Mouse (Mus musculus): ENCODE results near the gene Syngr2. TPM values are rescaled to one million over a fixed set of nuclear protein-coding genes. Genes with fewer than 3 reads are reported as not detected.

Syngr2 gene
- 15.9 and 17.4 TPM in 2 replicates for polyA plus RNA-seq (2015; fragmentation: Nextera tagmentation; extraction: Ambion mirVana)

DNA sequence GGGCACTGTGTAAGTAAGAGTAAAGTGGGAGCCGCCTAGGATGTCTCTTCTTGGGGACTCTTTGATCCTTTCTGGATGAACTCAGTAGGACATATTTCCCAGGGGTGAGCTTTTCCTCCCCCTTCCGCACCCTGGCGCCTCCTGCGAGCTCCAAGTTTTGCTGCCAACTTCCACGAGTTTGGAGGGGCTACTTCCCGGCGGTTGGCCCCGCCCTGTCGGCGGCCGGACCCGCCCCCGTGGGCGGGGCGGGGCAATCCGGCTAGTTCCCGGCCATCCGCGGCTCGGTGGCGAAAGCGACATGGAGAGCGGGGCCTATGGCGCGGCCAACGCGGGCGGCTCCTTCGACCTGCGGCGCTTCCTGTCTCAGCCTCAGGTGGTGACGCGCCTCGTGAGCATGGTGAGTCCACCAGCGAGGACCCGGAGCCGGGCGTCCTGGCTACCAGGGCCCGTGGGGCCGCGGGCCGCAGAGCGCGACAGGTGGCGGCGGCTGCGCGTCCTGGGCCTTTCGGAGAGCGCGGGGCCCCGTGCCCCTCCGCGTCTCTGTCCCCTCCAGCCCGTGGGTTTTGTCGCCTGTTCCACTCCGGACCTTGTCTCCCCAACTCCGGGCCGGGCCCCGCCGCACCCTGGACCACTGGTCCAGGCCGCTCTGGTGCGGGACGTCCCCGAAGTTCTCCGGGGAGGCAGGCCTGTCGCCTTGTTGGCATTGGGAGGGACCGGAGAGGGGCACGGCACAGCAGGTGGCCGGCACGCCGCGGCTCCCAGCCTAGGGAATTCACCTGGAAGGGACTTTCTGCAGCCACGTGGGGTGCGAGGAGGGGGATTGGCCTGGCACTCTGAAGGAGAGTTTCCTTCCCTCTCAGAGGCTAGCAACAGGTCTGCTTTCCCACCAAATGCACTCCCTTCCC, at the start of gene Syngr2, which contains the start of gene Gm20708:
Gene Syngr2, plus strand, starts transcription at position 262 of the 905 bp plus-strand sequence.
Gene Gm20708, plus strand, starts transcription at position 262 of the 905 bp plus-strand sequence.
- H3K4me1 ChIP-seq: peaks cover 18% of the 10 kb centered on the region
- under 1% methylated on average over 67 of the region's 75 CpGs for WGBS
- peaks cover 14% of the 10 kb centered on the region for H3K27me3 ChIP-seq
- peaks cover 29% of the 10 kb centered on the region for H3K36me3 ChIP-seq (ENCODE audit: poor library complexity, severe bottlenecking)
- peak; percentile 78 for ATAC-seq
- peak within 1 kb of the TSS; percentile 44 for H3K27ac ChIP-seq
- H3K9me3 ChIP-seq (replicated peaks): no peaks in the 10 kb centered on the region
- peak within 1 kb of the TSS; percentile 67 for H3K4me3 ChIP-seq
- peak within 1 kb of the TSS; percentile 74 for H3K9ac ChIP-seq
- peak within 1 kb of the TSS; percentile 99 for H3K4me2 ChIP-seq

DNA sequence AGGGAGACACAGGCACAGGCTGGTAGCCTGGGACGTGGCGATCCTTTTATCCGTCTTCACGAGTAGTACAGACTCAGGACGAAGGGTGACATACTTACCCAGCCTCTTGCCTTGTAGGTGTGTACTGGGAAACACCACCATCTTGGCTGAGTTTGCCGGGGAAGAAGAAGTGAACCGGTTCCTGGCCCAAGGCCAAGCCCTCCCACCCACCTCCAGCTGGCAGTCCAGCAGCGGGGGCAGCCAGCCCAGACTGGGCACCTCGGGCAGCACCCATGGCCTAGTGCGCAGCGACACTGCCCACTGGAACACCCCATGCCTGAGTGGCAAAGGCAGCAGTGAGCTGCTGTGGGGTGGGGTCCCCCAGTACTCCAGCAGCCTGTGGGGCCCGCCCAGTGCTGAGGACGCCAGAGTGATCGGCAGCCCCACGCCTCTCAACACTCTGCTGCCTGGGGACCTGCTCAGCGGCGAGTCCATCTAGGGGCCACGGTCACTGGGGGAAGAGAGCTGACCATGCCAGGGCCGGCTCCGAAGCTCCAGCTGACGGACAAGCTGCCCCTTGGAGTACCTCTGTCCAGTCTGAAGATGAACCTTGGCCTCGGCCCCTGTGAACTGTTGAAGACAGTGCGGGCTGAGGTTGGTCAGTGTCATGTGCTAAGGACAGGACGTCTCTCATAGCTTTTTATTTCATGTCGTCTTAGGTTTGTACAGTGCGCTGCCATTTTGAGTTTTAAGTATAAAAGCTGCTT, 48.9 kb upstream of the Syngr2 start:
- Histone ChIP-seq H3K4me1 (no peaks in the 10 kb centered on the region), H3K9me3 (replicated peaks) (no peaks in the 10 kb centered on the region), H3K4me2 (no peak overlapping the region), H3K4me3 (no peak overlapping the region), H3K27ac (peak overlapping the region; percentile 31; the same call in 1 of the 2 replicates), H3K9ac (no peak overlapping the region), H3K36me3 (ENCODE audit: poor library complexity, severe bottlenecking) (peaks cover 97% of the 10 kb centered on the region), H3K27me3 (no peaks in the 10 kb centered on the region)
- WGBS: 90% methylated on average over 26 of the region's 26 CpGs
- ATAC-seq: no peak

DNA sequence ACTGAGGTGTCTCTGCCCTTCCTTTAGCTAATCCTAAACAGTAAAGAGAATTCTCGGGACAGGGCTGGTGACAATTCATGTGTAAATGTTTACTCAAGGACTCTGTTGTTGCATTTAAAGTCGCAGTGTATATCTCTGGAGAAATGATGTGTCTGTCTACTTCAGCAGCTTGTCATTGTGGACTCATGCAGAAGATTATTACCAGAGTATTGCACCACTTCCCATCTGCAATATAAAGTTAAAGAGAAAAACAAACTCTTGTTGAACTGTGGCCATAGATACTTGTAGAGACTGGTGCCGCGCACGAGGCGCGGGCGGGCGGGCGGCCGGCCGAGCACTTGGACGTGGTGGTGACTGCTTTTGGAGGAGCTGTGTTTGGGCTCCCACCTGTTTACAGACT, 47.7 kb upstream of the Syngr2 start:
- no peaks in the 10 kb centered on the region for H3K27me3 ChIP-seq
- no peak overlapping the region for H3K4me3 ChIP-seq
- ATAC-seq: no peak
- no peaks in the 10 kb centered on the region for H3K4me1 ChIP-seq
- H3K9ac ChIP-seq: no peak overlapping the region
- H3K9me3 ChIP-seq (replicated peaks): no peaks in the 10 kb centered on the region
- H3K4me2 ChIP-seq: no peak overlapping the region
- 90% methylated on average over 13 of the region's 13 CpGs for WGBS
- peaks cover 97% of the 10 kb centered on the region for H3K36me3 ChIP-seq (ENCODE audit: poor library complexity, severe bottlenecking)
- no peak overlapping the region for H3K27ac ChIP-seq

GRCm38 (mm10) chr11:117762246-117762645, 47.2 kb upstream of the Syngr2 start:
- Histone ChIP-seq H3K27ac (no peak overlapping the region), H3K9ac (no peak overlapping the region), H3K4me3 (no peak overlapping the region), H3K4me2 (no peak overlapping the region), H3K27me3 (no peaks in the 10 kb centered on the region), H3K9me3 (replicated peaks) (no peaks in the 10 kb centered on the region), H3K36me3 (ENCODE audit: poor library complexity, severe bottlenecking) (peaks cover 94% of the 10 kb centered on the region), H3K4me1 (no peaks in the 10 kb centered on the region)
- WGBS: 92% methylated on average over 12 of the region's 12 CpGs
- no peak for ATAC-seq

DNA sequence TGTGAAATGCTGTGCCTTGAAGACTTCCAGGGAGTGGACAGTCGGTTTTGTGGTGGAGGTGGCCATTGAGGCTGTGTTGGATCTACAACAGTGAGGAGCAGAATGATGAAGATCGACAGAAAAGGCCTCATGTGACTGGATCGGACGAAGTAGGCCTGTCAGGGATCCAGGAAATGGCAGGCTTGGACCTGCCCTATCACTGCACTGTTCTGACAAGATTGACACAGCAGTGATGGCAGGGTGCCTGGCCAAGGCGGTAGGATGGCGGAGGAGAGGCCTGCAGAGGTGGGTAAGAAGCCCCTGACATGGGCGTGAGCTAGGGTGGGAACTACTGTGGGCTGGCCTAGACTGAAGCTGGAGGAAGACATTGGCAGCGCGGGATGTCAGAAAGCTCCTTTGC, 45.1 kb upstream of the Syngr2 start:
- H3K9ac ChIP-seq: no peak overlapping the region
- peaks cover 73% of the 10 kb centered on the region for H3K36me3 ChIP-seq (ENCODE audit: poor library complexity, severe bottlenecking)
- no peaks in the 10 kb centered on the region for H3K9me3 ChIP-seq (replicated peaks)
- no peak overlapping the region for H3K27ac ChIP-seq
- H3K27me3 ChIP-seq: no peaks in the 10 kb centered on the region
- H3K4me2 ChIP-seq: no peak overlapping the region
- no peak overlapping the region for H3K4me3 ChIP-seq
- H3K4me1 ChIP-seq: peaks cover 5% of the 10 kb centered on the region
- WGBS: 91% methylated on average over 9 of the region's 9 CpGs
- ATAC-seq: no peak

DNA sequence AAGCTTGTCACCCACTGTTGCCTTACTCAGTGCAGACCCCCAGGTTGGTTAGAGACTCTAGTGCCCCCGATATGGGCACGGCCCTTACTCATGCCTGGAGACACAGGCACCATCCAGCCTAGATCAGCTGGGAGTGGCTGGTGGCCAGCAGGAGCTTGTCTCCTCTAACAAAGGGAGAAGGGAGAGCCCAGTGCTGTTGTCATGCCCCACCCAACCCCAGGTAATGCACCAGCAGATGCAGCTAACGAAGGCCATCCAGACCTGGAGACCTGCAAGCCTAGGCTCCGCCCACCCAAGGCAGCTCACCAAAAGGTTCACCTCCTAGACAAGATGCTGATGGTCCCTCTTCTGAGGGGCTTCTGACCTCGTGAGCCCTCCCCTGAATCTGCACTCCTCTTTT, 44.1 kb upstream of the Syngr2 start:
- Histone ChIP-seq H3K27ac (no peak overlapping the region), H3K9ac (no peak overlapping the region), H3K27me3 (no peaks in the 10 kb centered on the region), H3K36me3 (ENCODE audit: poor library complexity, severe bottlenecking) (peaks cover 62% of the 10 kb centered on the region), H3K4me3 (no peak overlapping the region), H3K4me1 (peaks cover 15% of the 10 kb centered on the region), H3K9me3 (replicated peaks) (no peaks in the 10 kb centered on the region), H3K4me2 (no peak overlapping the region)
- 91% methylated on average over 5 of the region's 5 CpGs for WGBS
- no peak for ATAC-seq

DNA sequence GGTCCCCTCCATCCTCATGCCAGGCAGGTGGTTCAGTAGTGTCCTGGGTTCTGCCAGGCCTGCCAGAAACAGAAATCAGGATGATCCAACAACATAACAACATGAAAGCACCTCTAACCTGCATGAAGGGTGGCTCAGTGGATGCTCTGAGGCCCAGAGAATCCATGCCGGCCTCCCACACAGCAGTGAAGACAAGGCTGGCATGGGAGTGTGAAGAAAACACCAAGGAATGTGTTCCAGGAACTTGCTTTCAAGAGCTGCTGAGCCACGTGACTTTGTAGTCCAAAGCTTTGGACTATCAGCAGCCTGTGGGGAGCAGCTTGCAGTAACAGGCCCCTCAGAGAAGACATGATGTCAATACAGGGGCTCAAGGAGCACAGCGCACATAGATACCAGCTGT, 43.2 kb upstream of the Syngr2 start:
- Histone ChIP-seq H3K9me3 (replicated peaks) (no peaks in the 10 kb centered on the region), H3K9ac (no peak overlapping the region), H3K36me3 (ENCODE audit: poor library complexity, severe bottlenecking) (peaks cover 53% of the 10 kb centered on the region), H3K27ac (no peak overlapping the region; the same call in 1 of the 2 replicates), H3K4me1 (peaks cover 16% of the 10 kb centered on the region), H3K27me3 (no peaks in the 10 kb centered on the region), H3K4me3 (no peak overlapping the region), H3K4me2 (no peak overlapping the region)
- ATAC-seq: no peak
- 85% methylated on average over 3 of the region's 3 CpGs for WGBS

DNA sequence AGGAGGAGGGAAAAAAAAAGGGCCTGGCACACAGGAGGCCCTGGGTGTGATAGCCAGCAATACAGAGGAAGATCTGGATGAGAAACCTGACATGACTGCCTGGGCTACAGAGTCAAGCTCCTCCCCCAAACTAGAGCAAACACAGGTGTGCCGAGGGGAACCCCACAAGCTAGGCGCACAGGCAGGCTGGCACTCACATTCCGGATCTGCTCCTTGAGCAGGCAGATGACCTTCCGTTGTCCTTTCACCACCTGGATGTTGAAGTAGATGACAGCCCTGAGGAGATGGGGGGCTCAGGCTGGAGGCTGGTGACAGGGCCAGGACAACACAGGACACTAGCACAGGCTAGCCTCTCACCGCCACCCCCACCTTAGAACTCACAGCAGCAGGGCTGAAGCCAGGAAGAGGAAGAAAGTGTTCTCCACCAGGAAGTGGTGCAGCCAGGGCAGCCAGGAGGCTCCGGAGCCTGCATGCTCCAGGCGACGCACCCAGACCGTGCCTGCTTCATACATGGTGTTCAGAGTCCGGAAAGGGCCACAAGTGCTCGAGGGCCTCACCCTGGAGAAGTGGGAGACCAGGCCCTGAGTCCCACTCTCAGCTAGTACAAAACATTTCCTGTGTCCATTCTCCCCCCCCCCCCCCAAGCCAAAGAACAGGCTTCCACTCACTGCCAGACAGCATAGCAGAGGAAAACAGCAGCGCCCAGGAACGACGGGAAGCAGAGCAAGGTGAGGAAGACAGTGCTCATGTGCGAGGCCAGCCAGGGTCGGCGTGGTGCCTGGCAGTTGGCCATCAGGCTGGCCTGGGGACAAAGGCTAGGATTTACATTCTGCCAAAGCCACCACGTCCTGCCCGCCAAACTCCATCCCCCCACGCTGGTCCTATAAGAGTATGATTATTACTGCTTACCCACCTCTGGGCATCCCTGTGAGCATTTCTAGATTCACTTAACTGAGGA, 40.5 kb upstream of the Syngr2 start:
- H3K27ac ChIP-seq: peak overlapping the region; percentile 28; the same call in 1 of the 2 replicates

GRCm38 (mm10) chr11:117769683-117770047, 39.8 kb upstream of the Syngr2 start:
- H3K9me3 ChIP-seq (replicated peaks): no peaks in the 10 kb centered on the region
- H3K4me2 ChIP-seq: no peak overlapping the region
- WGBS: 69% methylated on average over 7 of the region's 7 CpGs
- H3K9ac ChIP-seq: no peak overlapping the region
- peaks cover 16% of the 10 kb centered on the region for H3K4me1 ChIP-seq
- H3K4me3 ChIP-seq: no peak overlapping the region
- 0 out of 2 replicates have a peak, but pooled peaks have one; percentile 14 for ATAC-seq
- peak overlapping the region; percentile 28; the same call in 1 of the 2 replicates for H3K27ac ChIP-seq
- no peaks in the 10 kb centered on the region for H3K27me3 ChIP-seq
- peaks cover 23% of the 10 kb centered on the region for H3K36me3 ChIP-seq (ENCODE audit: poor library complexity, severe bottlenecking)

More for the DNA sequence above, 40.5 kb upstream of the Syngr2 start:
- Histone ChIP-seq H3K4me2 (no peak overlapping the region), H3K4me1 (peaks cover 16% of the 10 kb centered on the region), H3K4me3 (no peak overlapping the region), H3K36me3 (ENCODE audit: poor library complexity, severe bottlenecking) (peaks cover 29% of the 10 kb centered on the region), H3K27me3 (no peaks in the 10 kb centered on the region), H3K9me3 (replicated peaks) (no peaks in the 10 kb centered on the region), H3K9ac (no peak overlapping the region; the same call in 1 of the 2 replicates)
- no peak for ATAC-seq
- WGBS: 78% methylated on average over 20 of the region's 20 CpGs

DNA sequence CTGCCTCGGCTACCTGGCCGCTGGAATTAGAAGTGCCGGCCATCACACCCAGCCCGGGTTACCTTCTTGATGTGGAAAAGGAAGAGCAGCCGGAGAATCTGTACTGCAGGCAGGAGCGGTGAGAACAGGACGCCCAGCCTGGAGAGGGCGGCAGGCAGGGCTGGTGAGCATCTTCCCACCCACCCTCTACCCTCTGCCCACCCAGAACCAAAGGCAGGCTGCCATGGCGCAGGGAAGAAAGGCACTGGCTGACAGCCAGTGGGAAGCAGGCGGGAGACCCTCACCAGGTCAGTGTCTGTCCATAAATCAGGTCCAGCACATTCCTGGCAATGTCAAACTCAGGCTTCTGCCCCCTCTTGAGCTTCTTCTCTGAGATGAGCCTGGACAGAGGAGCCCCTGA, 39.1 kb upstream of the Syngr2 start:
- peaks cover 15% of the 10 kb centered on the region for H3K36me3 ChIP-seq (ENCODE audit: poor library complexity, severe bottlenecking)
- no peaks in the 10 kb centered on the region for H3K9me3 ChIP-seq (replicated peaks)
- WGBS: 83% methylated on average over 10 of the region's 10 CpGs
- ATAC-seq: no peak
- no peak overlapping the region for H3K4me2 ChIP-seq
- no peak overlapping the region for H3K27ac ChIP-seq
- no peak overlapping the region for H3K9ac ChIP-seq
- no peaks in the 10 kb centered on the region for H3K27me3 ChIP-seq
- H3K4me3 ChIP-seq: no peak overlapping the region
- peaks cover 16% of the 10 kb centered on the region for H3K4me1 ChIP-seq

GRCm38 (mm10) chr11:117772352-117772751, 37.1 kb upstream of the Syngr2 start:
- H3K27ac ChIP-seq: no peak overlapping the region
- H3K9ac ChIP-seq: no peak overlapping the region
- peaks cover 16% of the 10 kb centered on the region for H3K4me1 ChIP-seq
- H3K27me3 ChIP-seq: no peaks in the 10 kb centered on the region
- no peak overlapping the region for H3K4me3 ChIP-seq
- ATAC-seq: no peak
- no peaks in the 10 kb centered on the region for H3K36me3 ChIP-seq (ENCODE audit: poor library complexity, severe bottlenecking)
- no peaks in the 10 kb centered on the region for H3K9me3 ChIP-seq (replicated peaks)
- 93% methylated on average over 7 of the region's 7 CpGs for WGBS
- no peak overlapping the region for H3K4me2 ChIP-seq
